Mouse (Mus musculus) heart, embryonic 12.5 days (tissue): ENCODE data around the gene Kalrn. TPM values are rescaled to one million over a fixed set of nuclear protein-coding genes. Genes with fewer than 3 reads are reported as not detected.

Source experiments
- ATAC-seq: fragments of 200-750 bp; cut with Nextera tagmentation; 2 replicates; pipeline ENCODE4 v1.8.0; 2017; ENCODE audit warnings: moderate TSS enrichment, moderate library complexity; ENCODE audit not compliant: insufficient number of reproducible peaks, low FRiP score
- H3K27ac ChIP-seq: fragments of 300-500 bp; sonication (generic); 2 replicates; pipeline ENCODE4 v1.5.1; 2016; ENCODE audit warnings: mild to moderate bottlenecking, moderate library complexity; ENCODE audit not compliant: poor library complexity, severe bottlenecking
- H3K27me3 ChIP-seq: fragments of 300-500 bp; sonication (generic); replicated peaks from 2 replicates; pipeline ENCODE4 v1.6.1; 2016; ENCODE audit warnings: mild to moderate bottlenecking, moderate library complexity
- H3K36me3 ChIP-seq: fragments of 300-500 bp; sonication (generic); 2 replicates; pipeline ENCODE4 v1.6.1; 2016; ENCODE audit warnings: mild to moderate bottlenecking, moderate library complexity
- H3K4me1 ChIP-seq: fragments of 300-500 bp; sonication (generic); replicated peaks from 2 replicates; pipeline ENCODE4 v1.6.1; 2016; ENCODE audit warnings: mild to moderate bottlenecking
- H3K4me2 ChIP-seq: fragments of 300-500 bp; sonication (generic); 2 replicates; pipeline ENCODE4 v1.6.1; 2016; ENCODE audit warnings: mild to moderate bottlenecking, moderate library complexity
- H3K4me3 ChIP-seq: fragments of 300-500 bp; sonication (generic); 2 replicates; pipeline ENCODE4 v1.5.1; 2016; ENCODE audit warnings: mild to moderate bottlenecking
- H3K9ac ChIP-seq: fragments of 300-500 bp; sonication (generic); 2 replicates; pipeline ENCODE4 v1.6.1; 2016; ENCODE audit warnings: mild to moderate bottlenecking, moderate library complexity
- H3K9me3 ChIP-seq: fragments of 300-500 bp; sonication (generic); replicated peaks from 2 replicates; pipeline ENCODE4 v1.6.1; 2016; ENCODE audit warnings: mild to moderate bottlenecking, moderate library complexity
- WGBS: fragments of 180-500 bp; shearing (Covaris S2); methylation state at CpG from one replicate; pipeline ENCODE4 v1.1.7; 2016; 5-methylcytosine and 5-hydroxymethylcytosine counted together
- polyA plus RNA-seq: library from polyadenylated mRNA; unstranded; fragments of >200 nt; fragmentation: Nextera tagmentation; extraction: Ambion mirVana; gene quantifications from 2 replicates; pipeline ENCODE4 v1.2.1, GENCODE M21; 2016

The Kalrn gene
- polyA plus RNA-seq, 1 experiment from 2014 or later, result 29.3 TPM

GRCm38 (mm10) chr16:34113150-34113549, 460.2 kb downstream of the Kalrn start:
- peaks cover 8% of the 10 kb centered on the region for H3K4me1 ChIP-seq
- no peak for ATAC-seq
- no peak overlapping the region for H3K9ac ChIP-seq
- WGBS, result 86% methylated on average over 9 of the region's 9 CpGs
- H3K9me3 ChIP-seq, result no peaks in the 10 kb centered on the region
- peaks cover 9% of the 10 kb centered on the region; the same call in 1 of the 2 replicates for H3K36me3 ChIP-seq
- H3K27ac ChIP-seq, result no peak overlapping the region
- H3K27me3 ChIP-seq, result no peaks in the 10 kb centered on the region
- H3K4me2 ChIP-seq, result no peak overlapping the region
- no peak overlapping the region for H3K4me3 ChIP-seq

GRCm38 (mm10) chr16:34112490-34112889, 460.8 kb downstream of the Kalrn start:
- H3K27me3 ChIP-seq, result no peaks in the 10 kb centered on the region
- 8% methylated on average over 5 of the region's 5 CpGs for WGBS
- H3K4me1 ChIP-seq, result peaks cover 12% of the 10 kb centered on the region
- H3K9ac ChIP-seq, result no peak overlapping the region
- H3K27ac ChIP-seq, result no peak overlapping the region
- no peak overlapping the region for H3K4me2 ChIP-seq
- no peaks in the 10 kb centered on the region for H3K9me3 ChIP-seq
- peaks cover 9% of the 10 kb centered on the region; the same call in 1 of the 2 replicates for H3K36me3 ChIP-seq
- H3K4me3 ChIP-seq, result no peak overlapping the region
- peak; percentile 54; the same call in 1 of the 2 replicates for ATAC-seq

- Histone ChIP-seq H3K4me2 (no peak overlapping the region), H3K36me3 (peaks cover 6% of the 10 kb centered on the region; the same call in 1 of the 2 replicates), H3K9ac (no peak overlapping the region), H3K9me3 (no peaks in the 10 kb centered on the region), H3K4me3 (no peak overlapping the region), H3K27ac (no peak overlapping the region), H3K4me1 (peaks cover 18% of the 10 kb centered on the region), H3K27me3 (no peaks in the 10 kb centered on the region)
- WGBS, result 88% methylated on average over 7 of the region's 7 CpGs
- no peak for ATAC-seq
These were observed 462.3 kb downstream of the Kalrn start for GRCm38 (mm10) chr16:34110840-34111625.

GRCm38 (mm10) chr16:34104427-34104826, 468.9 kb downstream of the Kalrn start:
- Histone ChIP-seq H3K27ac (no peak overlapping the region), H3K27me3 (no peaks in the 10 kb centered on the region), H3K4me3 (no peak overlapping the region), H3K36me3 (no peaks in the 10 kb centered on the region), H3K9ac (no peak overlapping the region), H3K9me3 (no peaks in the 10 kb centered on the region), H3K4me2 (no peak overlapping the region), H3K4me1 (peaks cover 45% of the 10 kb centered on the region)
- WGBS, result 75% methylated on average over 6 of the region's 6 CpGs
- ATAC-seq, result no peak

- no peaks in the 10 kb centered on the region for H3K27me3 ChIP-seq
- no peak for ATAC-seq
- peaks cover 38% of the 10 kb centered on the region for H3K4me1 ChIP-seq
- 33% methylated on average over 5 of the region's 5 CpGs for WGBS
- no peaks in the 10 kb centered on the region for H3K36me3 ChIP-seq
- no peak overlapping the region for H3K4me3 ChIP-seq
- no peaks in the 10 kb centered on the region for H3K9me3 ChIP-seq
- H3K27ac ChIP-seq, result peak overlapping the region; percentile 28; the same call in 1 of the 2 replicates
- no peak overlapping the region for H3K4me2 ChIP-seq
- H3K9ac ChIP-seq, result no peak overlapping the region
These were observed 470.6 kb downstream of the Kalrn start for GRCm38 (mm10) chr16:34102742-34103141.

- Histone ChIP-seq H3K4me2 (no peak overlapping the region), H3K9me3 (no peaks in the 10 kb centered on the region), H3K9ac (no peak overlapping the region), H3K36me3 (no peaks in the 10 kb centered on the region), H3K27ac (no peak overlapping the region), H3K4me3 (no peak overlapping the region), H3K4me1 (peaks cover 36% of the 10 kb centered on the region), H3K27me3 (no peaks in the 10 kb centered on the region)
- 62% methylated on average over 3 of the region's 3 CpGs for WGBS
- no peak for ATAC-seq
These were observed 473.5 kb downstream of the Kalrn start for GRCm38 (mm10) chr16:34099795-34100194.

GRCm38 (mm10) chr16:34095548-34096141, 477.7 kb downstream of the Kalrn start:
- WGBS, result under 1% methylated on average over 34 of the region's 34 CpGs
- ATAC-seq, result peak; percentile 90
- Histone ChIP-seq H3K4me2 (peak overlapping the region; percentile 94), H3K4me1 (peaks cover 24% of the 10 kb centered on the region), H3K9me3 (no peaks in the 10 kb centered on the region), H3K36me3 (peaks cover 4% of the 10 kb centered on the region; the same call in 1 of the 2 replicates), H3K9ac (peak overlapping the region; percentile 90), H3K27me3 (no peaks in the 10 kb centered on the region), H3K27ac (peak overlapping the region; percentile 82), H3K4me3 (peak overlapping the region; percentile 71)

- 0% methylated on average over 3 of the region's 3 CpGs for WGBS
- Histone ChIP-seq H3K4me2 (peak overlapping the region; percentile 94), H3K4me3 (peak overlapping the region; percentile 71), H3K27ac (peak overlapping the region; percentile 82; the same call in 1 of the 2 replicates), H3K36me3 (peaks cover 6% of the 10 kb centered on the region; the same call in 1 of the 2 replicates), H3K9ac (peak overlapping the region; percentile 90), H3K27me3 (no peaks in the 10 kb centered on the region), H3K9me3 (no peaks in the 10 kb centered on the region), H3K4me1 (peaks cover 27% of the 10 kb centered on the region)
- ATAC-seq, result no peak
These were observed 478.3 kb downstream of the Kalrn start for GRCm38 (mm10) chr16:34095093-34095465.

- H3K9me3 ChIP-seq, result no peaks in the 10 kb centered on the region
- peak; percentile 62; the same call in 1 of the 2 replicates for ATAC-seq
- under 1% methylated on average over 16 of the region's 16 CpGs for WGBS
These were observed 478.8 kb downstream of the Kalrn start for GRCm38 (mm10) chr16:34094446-34095092.

GRCm38 (mm10) chr16:34093734-34094445, 479.4 kb downstream of the Kalrn start:
- Histone ChIP-seq H3K27me3 (no peaks in the 10 kb centered on the region), H3K4me2 (peak overlapping the region; percentile 94), H3K9ac (peak overlapping the region; percentile 90), H3K4me3 (peak overlapping the region; percentile 71), H3K4me1 (peaks cover 32% of the 10 kb centered on the region), H3K27ac (peak overlapping the region; percentile 82), H3K9me3 (no peaks in the 10 kb centered on the region), H3K36me3 (peaks cover 6% of the 10 kb centered on the region; the same call in 1 of the 2 replicates)
- WGBS, result 2% methylated on average over 14 of the region's 14 CpGs
- no peak for ATAC-seq

More at GRCm38 (mm10) chr16:34094446-34095092, 478.8 kb downstream of the Kalrn start:
- Histone ChIP-seq H3K27me3 (no peaks in the 10 kb centered on the region), H3K4me3 (peak overlapping the region; percentile 71), H3K4me1 (peaks cover 32% of the 10 kb centered on the region), H3K36me3 (peaks cover 6% of the 10 kb centered on the region; the same call in 1 of the 2 replicates), H3K4me2 (peak overlapping the region; percentile 94), H3K9ac (peak overlapping the region; percentile 90), H3K27ac (peak overlapping the region; percentile 82)
